Mouse (Mus musculus) cerebellum, adult 2 months (tissue): ENCODE results near the gene Dpy19l3.

Experiments used
- CTCF ChIP-seq: fragments of 200-500 bp; IDR thresholded peaks from 2 replicates; pipeline ENCODE4 v1.5.1; 2011; ENCODE audit warnings: low read depth, mild to moderate bottlenecking, control low read depth, low read length, moderate library complexity, borderline replicate concordance; ENCODE audit not compliant: insufficient read depth
- POLR2A ChIP-seq: fragments of 200-500 bp; IDR thresholded peaks from 2 replicates; pipeline ENCODE4 v1.6.1; 2011; ENCODE audit warnings: low read length, control low read depth, borderline replicate concordance; ENCODE audit not compliant: insufficient read depth

GRCm38 (mm10) chr7:35796123-35796522 is 41.9 kb upstream of the Dpy19l3 start:
- no peak for TF ChIP-seq CTCF
- TF ChIP-seq POLR2A: no peak
